Mouse (Mus musculus) right cerebral cortex, postnatal 10 days (tissue): ENCODE measurements around the gene Rfx4.

Experiments
- DNase-seq, 2 experiments: peaks; one replicate each; pipeline ENCODE4 v3.0.0; 2021; ENCODE audit warnings: low spot score in 2 of 2

The Rfx4 gene

DNA sequence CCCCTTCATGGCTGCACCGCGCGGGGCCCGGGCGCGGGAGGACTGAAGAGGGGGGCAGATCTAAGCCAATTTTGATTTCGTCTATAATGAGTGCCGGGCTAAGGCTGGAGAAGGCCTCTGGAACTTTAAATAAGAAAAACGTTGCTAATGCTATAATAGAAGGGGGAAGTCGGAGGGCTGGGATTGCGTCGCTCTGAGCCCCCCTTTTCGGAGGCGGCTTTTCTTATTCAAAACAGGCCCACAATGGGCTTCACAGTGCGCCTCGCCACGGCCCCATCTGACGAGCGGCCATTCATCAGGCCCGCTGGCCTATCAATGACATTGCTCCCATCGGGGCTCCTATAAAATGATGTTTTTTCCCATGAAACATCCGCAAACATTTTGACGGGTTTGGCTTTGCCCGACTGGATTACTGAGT is at the start of gene Rfx4:
TSS of gene Rfx4 (plus strand) at position 277 of the 418 bp plus-strand sequence.
- peak; percentile 68 to 70 for DNase-seq

DNA sequence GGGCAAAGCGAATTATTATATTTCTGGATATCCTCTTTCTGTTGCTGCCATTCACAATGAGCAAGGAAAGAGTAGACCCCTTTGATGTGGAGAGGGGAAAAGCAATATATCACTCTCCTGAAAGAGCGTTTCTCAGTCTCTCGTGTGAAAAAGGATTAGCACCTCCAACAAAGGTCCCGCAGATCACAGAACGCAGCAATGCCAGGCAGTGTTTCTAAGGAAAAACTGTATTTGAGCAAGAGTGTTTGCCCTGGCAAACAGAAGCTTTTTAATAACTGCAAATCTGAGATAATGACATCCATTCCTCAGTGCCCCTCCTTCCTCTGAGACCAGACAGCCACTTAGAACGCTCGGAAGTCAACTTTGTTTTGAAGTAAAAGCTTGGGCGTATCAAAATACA is 49.3 kb upstream of the Rfx4 start:
- DNase-seq = no peak

GRCm38 (mm10) chr10:84707226-84707625 is 48.6 kb upstream of the Rfx4 start:
- DNase-seq = no peak

- DNase-seq = no peak
These were observed 47.9 kb upstream of the Rfx4 start for GRCm38 (mm10) chr10:84707752-84708530.

- no peak for DNase-seq
These were observed 45.7 kb upstream of the Rfx4 start for GRCm38 (mm10) chr10:84710192-84710591.

- no peak for DNase-seq
These were observed 45.0 kb upstream of the Rfx4 start for GRCm38 (mm10) chr10:84710827-84711226.

- no peak for DNase-seq
These were observed 44.4 kb upstream of the Rfx4 start for GRCm38 (mm10) chr10:84711479-84711878.

- no peak for DNase-seq
These were observed 43.9 kb upstream of the Rfx4 start for GRCm38 (mm10) chr10:84711940-84712339.

GRCm38 (mm10) chr10:84712532-84712931 is 43.3 kb upstream of the Rfx4 start:
- no peak for DNase-seq

GRCm38 (mm10) chr10:84713043-84713442 is 42.8 kb upstream of the Rfx4 start:
- no peak for DNase-seq

DNA sequence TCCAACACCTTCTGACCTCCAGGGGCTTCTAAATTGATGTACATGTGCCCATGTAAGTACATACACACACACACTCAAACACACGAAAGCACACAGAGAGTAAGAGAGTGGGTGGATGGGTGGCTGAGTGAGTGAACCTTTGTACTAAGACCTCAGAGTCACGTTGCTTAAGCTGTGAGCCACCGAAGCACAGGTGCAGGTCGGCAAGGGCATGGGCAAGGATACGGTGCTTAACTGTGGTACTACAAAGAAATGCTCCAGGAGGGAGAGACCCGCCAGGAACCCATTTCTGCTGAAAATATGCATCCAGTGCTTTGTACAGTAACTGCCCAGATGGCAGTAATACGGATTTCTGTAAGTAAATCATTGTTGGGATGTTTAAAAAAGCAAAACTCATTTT is 40.2 kb upstream of the Rfx4 start:
- DNase-seq = no peak

DNA sequence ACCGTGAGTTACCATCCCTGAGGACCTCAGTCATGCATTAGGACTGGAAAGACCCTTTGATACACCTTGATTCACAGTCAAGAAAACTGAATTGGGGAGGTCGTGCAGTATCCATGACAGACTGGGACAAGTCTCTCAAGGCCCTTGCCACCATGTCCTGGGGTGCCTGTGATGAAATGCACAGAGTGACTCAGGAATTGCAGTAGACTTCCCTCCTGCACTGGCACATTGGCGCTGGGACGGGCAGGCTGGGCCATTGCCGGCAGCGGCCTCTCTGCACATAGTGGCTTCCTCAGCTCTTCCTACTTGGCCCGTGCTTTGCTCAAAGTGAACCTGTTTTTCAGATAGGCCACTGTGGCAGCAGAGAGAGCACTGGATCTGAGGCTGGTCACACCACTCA is 39.3 kb upstream of the Rfx4 start:
- DNase-seq = no peak

DNA sequence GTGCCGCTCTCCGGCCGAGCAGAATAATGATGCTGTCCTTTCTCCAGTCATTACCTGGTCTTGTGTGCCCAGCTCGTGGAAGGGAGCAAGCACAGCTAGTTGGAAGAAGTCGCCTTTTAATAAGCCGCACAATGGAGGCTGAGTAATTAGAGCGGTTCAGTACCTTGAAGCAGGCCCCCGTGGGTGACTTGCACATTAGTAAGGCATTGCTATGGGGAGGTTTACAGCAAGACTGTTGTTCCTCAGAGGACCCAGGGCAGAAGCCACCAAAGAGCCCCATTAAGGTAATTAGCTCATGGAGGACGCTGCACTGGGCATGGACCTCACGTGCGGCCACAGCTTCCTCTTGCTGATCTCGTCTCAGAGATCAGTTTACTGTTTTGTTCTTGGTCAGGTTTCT is 33.2 kb upstream of the Rfx4 start:
- no peak for DNase-seq

DNA sequence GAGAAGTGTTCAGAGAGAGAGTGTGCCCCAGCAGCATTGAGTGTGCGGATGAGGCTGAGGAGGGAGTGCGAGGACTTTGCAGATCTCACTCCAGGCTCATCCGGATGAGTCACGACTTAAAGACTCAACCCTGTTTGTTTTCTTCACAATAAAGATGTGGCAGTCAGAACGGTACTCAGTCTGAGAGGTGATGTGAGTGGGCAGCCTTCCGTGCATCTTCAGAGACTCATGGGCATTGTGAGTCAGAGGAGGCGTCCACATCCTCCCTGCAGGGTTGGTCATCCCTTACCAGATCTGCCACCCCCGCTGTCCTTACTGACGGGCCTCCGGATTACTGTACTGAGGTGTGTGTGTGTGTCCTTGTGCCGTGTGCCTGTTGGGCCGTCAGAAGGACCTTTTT is 28.9 kb upstream of the Rfx4 start:
- DNase-seq = no peak

DNA sequence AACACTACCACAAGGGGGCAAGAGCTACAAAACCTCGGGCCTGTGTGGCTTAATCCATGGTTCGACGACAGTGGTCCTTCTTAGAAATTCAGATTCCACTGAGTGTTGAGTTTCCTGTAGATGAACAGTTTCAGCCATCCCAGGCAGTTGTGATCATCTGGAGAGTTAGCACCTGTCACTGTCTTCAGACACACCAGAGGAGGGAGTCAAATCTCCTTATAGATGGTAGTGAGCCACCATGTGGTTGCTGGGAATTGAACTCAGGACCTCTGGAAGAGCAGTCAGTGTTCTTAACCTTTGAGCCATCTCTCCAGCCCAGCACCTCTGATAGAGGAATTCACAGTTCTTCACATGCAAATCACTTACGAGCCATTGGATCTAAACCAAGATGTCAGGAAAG is 28.1 kb upstream of the Rfx4 start:
- DNase-seq = no peak

GRCm38 (mm10) chr10:84730078-84730477 is 25.8 kb upstream of the Rfx4 start:
- no peak for DNase-seq

DNA sequence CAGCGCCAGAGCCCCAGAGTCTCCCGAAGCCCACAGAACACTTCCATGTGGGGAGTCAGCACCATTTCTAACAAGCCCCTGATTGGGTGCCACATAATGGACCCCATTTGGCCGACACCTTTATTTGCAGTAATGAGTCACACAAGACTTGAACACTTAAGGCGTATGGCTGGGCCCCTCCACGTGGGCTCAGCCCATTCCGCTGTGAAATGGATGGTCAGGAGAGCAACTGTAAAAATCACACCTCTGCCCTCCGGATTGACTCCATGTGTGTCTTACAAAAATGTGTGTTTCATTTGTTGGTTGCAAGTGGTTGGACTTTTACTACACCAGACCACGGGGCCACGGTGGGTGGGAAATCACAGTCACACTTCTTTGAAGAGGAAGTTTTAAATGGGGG is 24.9 kb upstream of the Rfx4 start:
- DNase-seq = no peak

- no peak for DNase-seq
These were observed 22.4 kb upstream of the Rfx4 start for GRCm38 (mm10) chr10:84733511-84733910.

- peak; percentile 52 to 63 for DNase-seq
These were observed 744 bp upstream of the Rfx4 start for GRCm38 (mm10) chr10:84754851-84755785.

- DNase-seq = peak; percentile 36 to 41
These were observed 703 bp downstream of the Rfx4 start for GRCm38 (mm10) chr10:84756435-84757095.

DNA sequence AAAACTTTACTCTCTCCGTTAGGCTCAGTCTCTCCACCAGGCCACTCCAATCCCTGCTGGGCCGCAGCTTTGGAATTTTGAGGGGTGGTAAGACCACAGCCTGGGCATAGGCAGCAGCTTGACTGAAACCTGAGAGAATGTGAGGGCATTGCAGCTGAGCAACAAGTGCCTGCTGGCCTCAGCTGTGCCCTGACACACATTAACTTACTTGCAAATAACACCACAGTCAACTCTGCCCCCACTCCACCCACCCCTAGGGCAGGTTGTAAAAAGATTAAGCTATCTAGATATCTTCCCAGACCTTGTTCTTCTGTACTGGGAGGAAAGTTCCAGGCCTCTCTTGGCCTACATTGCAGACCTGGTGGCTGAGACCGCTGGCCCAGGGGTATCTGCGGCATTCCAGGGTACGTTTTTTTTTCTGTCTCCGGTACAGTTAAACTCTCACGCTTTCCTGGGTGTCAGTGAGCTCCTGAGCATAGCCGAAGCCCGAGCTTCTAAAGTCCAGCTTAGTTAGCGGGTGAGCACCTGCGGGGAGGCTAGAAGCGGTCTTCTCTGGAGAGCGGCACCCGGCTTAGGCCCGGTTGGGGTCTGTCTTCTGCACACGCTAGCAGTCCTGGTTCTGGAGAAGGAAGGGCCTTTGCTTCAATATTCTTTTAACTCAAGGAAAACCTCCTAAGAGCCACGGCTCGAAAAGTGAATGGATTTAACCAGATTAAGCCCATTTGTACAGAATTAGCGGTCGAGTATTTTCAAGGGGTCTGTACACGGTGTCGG is 1.8 kb downstream of the Rfx4 start:
- DNase-seq = no peak

- no peak for DNase-seq
These were observed 2.3 kb downstream of the Rfx4 start for GRCm38 (mm10) chr10:84758200-84758468.
